Mouse (Mus musculus): ENCODE measurements around the gene Nfyb.

DNA sequence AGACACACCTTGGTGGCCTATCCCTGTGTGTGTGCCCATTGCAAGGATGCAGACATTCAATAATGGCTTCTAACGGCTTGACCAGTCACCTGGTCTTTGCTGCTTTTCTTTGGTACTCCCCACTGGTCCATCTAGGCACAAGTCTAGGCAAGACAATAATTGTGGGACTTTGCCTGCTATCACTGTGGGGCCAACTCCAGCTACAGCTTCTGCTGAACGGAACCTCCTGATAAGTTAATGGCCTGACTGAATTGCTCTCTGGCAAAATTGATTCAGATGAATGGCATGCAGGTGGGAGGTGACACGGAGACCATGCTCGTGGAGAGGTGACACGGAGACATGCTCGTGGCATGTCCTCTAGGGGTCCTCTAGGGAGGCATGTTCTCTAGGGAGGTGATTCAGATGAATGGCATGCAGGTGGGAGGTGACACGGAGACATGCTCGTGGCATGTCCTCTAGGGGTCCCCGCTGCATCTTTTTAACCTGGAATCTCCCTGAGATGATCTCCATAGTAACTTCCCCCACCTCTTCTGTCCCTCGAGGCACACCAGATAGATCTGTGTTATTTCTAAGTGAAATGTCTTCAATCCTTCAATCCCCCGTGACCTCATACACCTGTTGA is 34.5 kb upstream of the Nfyb start:
- no peak for TF ChIP-seq CTCF (IDR thresholded peaks at IDR 0.05; ENCODE audit: low read depth, low read length)
- no peak for TF ChIP-seq GATA2 (IDR thresholded peaks at IDR 0.05; ENCODE audit: borderline replicate concordance, low read depth, low read length)
- TF ChIP-seq GATA1 (IDR thresholded peaks at IDR 0.05; ENCODE audit: borderline replicate concordance, low read length): no peak
- no peak for TF ChIP-seq TAL1 (conservative IDR thresholded peaks at IDR 0.05; ENCODE audit: low read depth, low read length)

Measured in G1E (cell line).